Mouse (Mus musculus) inflammation-experienced regulatory T-cells, adult 16 weeks (primary cell): ENCODE data around the gene Asb17. TPM values are rescaled to one million over a fixed set of nuclear protein-coding genes. Genes with fewer than 3 reads are reported as not detected.

Source experiments
- polyA plus RNA-seq: library from polyadenylated mRNA; unstranded; fragments of 100-300 nt; shearing (Covaris generic); gene quantifications from one replicate; pipeline ENCODE4 v1.2.1, GENCODE M21; 2017

Asb17 gene
- 0.18 TPM for polyA plus RNA-seq

GRCm38 (mm10) chr3:153844030-153844429 is at the start of gene Asb17:
TSS of gene Asb17 (plus strand) at chr3:153844209.

Other genes with a start within 250 kb of the Asb17 start
- gene St6galnac3, start 119.0 kb upstream of the Asb17 start, polyA plus RNA-seq, result 60.2 TPM
- not detected for gene Msh4, start 61.9 kb downstream of the Asb17 start, polyA plus RNA-seq
- gene Rabggtb, start 68.8 kb downstream of the Asb17 start, polyA plus RNA-seq, result 35.0 TPM
- 59.8 TPM for gene Acadm, start 100.4 kb downstream of the Asb17 start, polyA plus RNA-seq
- not detected for gene Slc44a5, start 129.2 kb downstream of the Asb17 start, polyA plus RNA-seq